Mouse (Mus musculus) heart, postnatal 14 days (tissue): ENCODE results near the gene Clec4d. TPM values are rescaled to one million over a fixed set of nuclear protein-coding genes. Genes with fewer than 3 reads are reported as not detected.
"Not testable (repeated sequence)": the region's sequence is repeated elsewhere in the genome, so short reads cannot be mapped to it uniquely, and the experiment has no call there.

ENCODE experiments used
- DNase-seq, 2 experiments: peaks; one replicate each; pipeline ENCODE4 v3.0.0; 2021 to 2022
- intact Hi-C: fragments of 180-260 bp; cut with DNase I; formaldehyde crosslinking; loops from one replicate; pipeline ENCODE4 v1.15.1; 2025
- total RNA-seq, 2 experiments: library from RNA; stranded (reverse); gene quantifications; 2 replicates each; pipeline ENCODE4 v1.2.3; 2021

Gene Clec4d
- total RNA-seq, 2 experiments from 2014 or later, result 0.66 TPM; not detected in 1

DNA sequence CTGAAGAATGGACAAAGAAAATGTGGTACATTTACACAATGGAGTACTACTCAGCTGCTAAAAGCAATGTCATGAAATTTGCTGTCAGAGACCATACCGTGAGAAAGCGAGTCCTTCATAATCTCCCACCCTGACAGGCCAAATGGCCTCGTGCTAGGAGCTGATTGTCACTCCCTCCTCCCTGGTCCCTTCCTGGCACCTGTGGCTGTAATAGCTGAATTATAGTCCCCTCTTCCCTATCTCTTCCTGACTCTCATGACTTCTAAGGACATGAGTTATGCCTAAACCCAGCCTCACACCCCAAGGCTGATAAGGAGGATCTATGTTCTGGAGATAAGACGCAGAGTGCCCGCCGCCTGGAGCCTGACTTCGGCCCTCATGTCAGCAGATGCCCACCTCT is 44.4 kb downstream of the Clec4d start:
- intact Hi-C loops, DNase-seq: not testable (repeated sequence)

- intact Hi-C loops, result no loop called here
- no peak for DNase-seq
These were observed 46.1 kb downstream of the Clec4d start, which contains the start of gene Vmn2r19 for GRCm38 (mm10) chr6:123308033-123308432. Vmn2r19 (plus strand) TSS chr6:123308333.

Other genes starting within 250 kb of the Clec4d start
- not detected for gene Clec4b1, start 212.1 kb upstream of the Clec4d start, total RNA-seq
- 1 to 10 TPM; 1.9 to 2.7 TPM for gene Clec4a2, start 155.7 kb upstream of the Clec4d start, total RNA-seq
- under 1 TPM in 1 of 2 experiments, not detected in 1; 0.24 TPM for gene Clec4b2, start 89.2 kb upstream of the Clec4d start, total RNA-seq
- 1 to 10 TPM; 1.7 to 2.2 TPM for gene Clec4n, start 32.3 kb upstream of the Clec4d start, total RNA-seq
- gene Clec4e, start 27.8 kb downstream of the Clec4d start, total RNA-seq, result under 1 TPM in 1 of 2 experiments, not detected in 1; 0.22 TPM
- gene Vmn2r19, start 46.2 kb downstream of the Clec4d start, total RNA-seq, result not detected
- not detected for gene Vmn2r20, start 156.0 kb downstream of the Clec4d start, total RNA-seq